Comparison of ENCODE assay signal across 26 mouse cellular contexts in genomic region chr5:124103552-124103951, GRCm38 (mm10).
"Had no signal": no experiment of that assay in that cellular context is flagged by ENCODE, and none has a peak within 500 bp of the region (broad histone marks: within the 10 kb centered on the region; RNA-seq: fewer than 3 reads in every experiment).

No protein-coding gene starts in this region.

- H3K27me3 ChIP-seq: embryonic facial prominence, embryonic 12.5 days; embryonic facial prominence, embryonic 13.5 days; embryonic facial prominence, embryonic 15.5 days; forebrain, embryonic 12.5 days; forebrain, embryonic 13.5 days; forebrain, embryonic 15.5 days had no signal

- DNase-seq: cerebellum, postnatal 10 days; cerebellum, postnatal 14 days; cerebellum, postnatal 25 days; cerebellum, postnatal 36 days; embryo, embryonic 11 days; forebrain, postnatal 0 days; gastrocnemius, postnatal 10 days; gastrocnemius, postnatal 14 days; gastrocnemius, postnatal 25 days; gastrocnemius, postnatal 36 days; heart, adult 11 months; heart, adult 18-20 months; heart, adult 2 months had no signal

- ATAC-seq: forebrain, embryonic 13.5 days; forebrain, embryonic 14.5 days; forebrain, embryonic 15.5 days; forebrain, embryonic 16.5 days; forebrain, postnatal 0 days had no signal

- H3K9me3 ChIP-seq: embryonic facial prominence, embryonic 12.5 days; embryonic facial prominence, embryonic 13.5 days; embryonic facial prominence, embryonic 15.5 days; forebrain, embryonic 10.5 days; forebrain, embryonic 12.5 days; forebrain, embryonic 13.5 days; forebrain, embryonic 15.5 days had no signal

- H3K9ac ChIP-seq: embryonic facial prominence, embryonic 12.5 days; embryonic facial prominence, embryonic 13.5 days; embryonic facial prominence, embryonic 15.5 days; forebrain, embryonic 12.5 days; forebrain, embryonic 13.5 days; forebrain, embryonic 15.5 days; forebrain, postnatal 0 days had no signal

- H3K4me2 ChIP-seq: embryonic facial prominence, embryonic 12.5 days; embryonic facial prominence, embryonic 13.5 days; embryonic facial prominence, embryonic 15.5 days; forebrain, embryonic 12.5 days; forebrain, embryonic 13.5 days; forebrain, embryonic 15.5 days had no signal

- H3K4me1 ChIP-seq: embryonic facial prominence, embryonic 10.5 days; embryonic facial prominence, embryonic 12.5 days; embryonic facial prominence, embryonic 13.5 days; embryonic facial prominence, embryonic 15.5 days; forebrain, embryonic 10.5 days; forebrain, embryonic 12.5 days; forebrain, embryonic 13.5 days; forebrain, embryonic 15.5 days; heart, embryonic 10.5 days had no signal

- H3K36me3 ChIP-seq: embryonic facial prominence, embryonic 10.5 days; embryonic facial prominence, embryonic 12.5 days; embryonic facial prominence, embryonic 13.5 days; embryonic facial prominence, embryonic 15.5 days; forebrain, embryonic 10.5 days; forebrain, embryonic 12.5 days; forebrain, embryonic 15.5 days had no signal

- H3K27ac ChIP-seq: embryonic facial prominence, embryonic 10.5 days; embryonic facial prominence, embryonic 12.5 days; embryonic facial prominence, embryonic 13.5 days; embryonic facial prominence, embryonic 15.5 days; forebrain, embryonic 10.5 days; forebrain, embryonic 12.5 days; forebrain, embryonic 13.5 days; forebrain, embryonic 15.5 days; gastrocnemius, adult 2 months; heart, adult 2 months; heart, embryonic 10.5 days had no signal

- H3K4me3 ChIP-seq: embryonic facial prominence, embryonic 10.5 days; embryonic facial prominence, embryonic 12.5 days; embryonic facial prominence, embryonic 13.5 days; embryonic facial prominence, embryonic 15.5 days; erythroblast, embryonic 14.5 days; forebrain, embryonic 10.5 days; forebrain, embryonic 12.5 days; forebrain, embryonic 13.5 days; forebrain, embryonic 15.5 days; gastrocnemius, adult 2 months; heart, adult 2 months; heart, embryonic 10.5 days had no signal
